In genomic region chrX:36533744-36534143, GRCm38 (mm10) we compare ENCODE assay signal across 13 mouse cellular contexts. TPM values are rescaled to one million over a fixed set of nuclear protein-coding genes. Genes with fewer than 3 reads are reported as not detected.
"Had no signal": no experiment of that assay in that cellular context is flagged by ENCODE, and none has a peak within 500 bp of the region (broad histone marks: within the 10 kb centered on the region; RNA-seq: fewer than 3 reads in every experiment).

No protein-coding gene starts in this region.

- ATAC-seq: lung, postnatal 0 days had no signal

- H3K27ac ChIP-seq: kidney, embryonic 15.5 days; layer of hippocampus, adult 2 months; limb, embryonic 12.5 days; liver, embryonic 13.5 days; midbrain, embryonic 13.5 days; stomach, embryonic 15.5 days had no signal

- H3K9me3 ChIP-seq: kidney, embryonic 15.5 days; limb, embryonic 12.5 days; liver, embryonic 13.5 days; midbrain, embryonic 13.5 days; stomach, embryonic 15.5 days had no signal

- H3K36me3 ChIP-seq: kidney, embryonic 15.5 days; limb, embryonic 12.5 days; liver, embryonic 13.5 days; midbrain, embryonic 13.5 days; stomach, embryonic 15.5 days had no signal

- H3K4me3 ChIP-seq: kidney, embryonic 15.5 days; layer of hippocampus, adult 2 months; limb, embryonic 12.5 days; liver, embryonic 13.5 days; midbrain, embryonic 13.5 days; stomach, embryonic 15.5 days had no signal

- H3K4me1 ChIP-seq: kidney, embryonic 15.5 days; limb, embryonic 12.5 days; liver, embryonic 13.5 days; midbrain, embryonic 13.5 days; stomach, embryonic 15.5 days had no signal

- H3K9ac ChIP-seq: kidney, embryonic 15.5 days; limb, embryonic 12.5 days; liver, embryonic 13.5 days; midbrain, embryonic 13.5 days; stomach, embryonic 15.5 days had no signal

- H3K27me3 ChIP-seq: kidney, embryonic 15.5 days; limb, embryonic 12.5 days; liver, embryonic 13.5 days; midbrain, embryonic 13.5 days; stomach, embryonic 15.5 days had no signal

- H3K4me2 ChIP-seq: kidney, embryonic 15.5 days; limb, embryonic 12.5 days; liver, embryonic 13.5 days; midbrain, embryonic 13.5 days; stomach, embryonic 15.5 days had no signal

RNA-seq across cellular contexts. Expression of gene Gm14569, which starts 42.1 kb away (rescaled TPM):
- total RNA-seq: left cerebral cortex, postnatal 36 days; megakaryocyte progenitor cell, adult 5-6 weeks; midbrain, postnatal 0 days had no signal
- polyA plus RNA-seq: kidney, embryonic 15.5 days; limb, embryonic 12.5 days; liver, embryonic 13.5 days; lung, postnatal 0 days; midbrain, embryonic 13.5 days; midbrain, postnatal 0 days; neural tube, embryonic 14.5 days; spleen, adult 2 months; stomach, embryonic 15.5 days; thymus, postnatal 0 days had no signal
